Mouse (Mus musculus) brain, embryonic 14.5 days (tissue): ENCODE results near the gene Ucma.

Experiments
- CTCF ChIP-seq: fragments of 200-500 bp; IDR thresholded peaks from 2 replicates; pipeline ENCODE4 v1.5.1; 2012; ENCODE audit warnings: inconsistent platforms, mild to moderate bottlenecking, moderate library complexity, borderline replicate concordance; ENCODE audit not compliant: insufficient read depth, insufficient read length; ENCODE audit errors: extremely low read depth
- POLR2A ChIP-seq: fragments of 200-500 bp; IDR thresholded peaks from 2 replicates; pipeline ENCODE4 v1.6.1; 2012; ENCODE audit warnings: mild to moderate bottlenecking, inconsistent platforms, borderline replicate concordance; ENCODE audit not compliant: poor library complexity, insufficient read depth, insufficient read length, severe bottlenecking; ENCODE audit errors: extremely low read depth

- peak; percentile 29; the same call in 1 of the 2 replicates for TF ChIP-seq CTCF
- no peak for TF ChIP-seq POLR2A
Measured at GRCm38 (mm10) chr2:4988826-4989424, 13.0 kb downstream of the Ucma start.
